Mouse (Mus musculus): ENCODE data around the gene Hinfp. TPM values are rescaled to one million over a fixed set of nuclear protein-coding genes. Genes with fewer than 3 reads are reported as not detected.
"Not testable (repeated sequence)": the region's sequence is repeated elsewhere in the genome, so short reads cannot be mapped to it uniquely, and the experiment has no call there.

Gene Hinfp
- total and polyA plus RNA-seq, 3 experiments: 6.9 to 12.6 (median 10.2) TPM

GRCm38 (mm10) chr9:44327926-44328325 is 22.5 kb upstream of the Hinfp start:
- intact Hi-C loops (cut with DNase I): loop anchor here (2.0 kb wide), 1 partner anchor 23 kb away; the partner anchor contains the start of gene Hinfp
- WGBS: 81% methylated on average over 5 of the region's 5 CpGs
- peaks cover 3% of the 10 kb centered on the region for H3K4me1 ChIP-seq (ENCODE audit: control insufficient read depth, insufficient read depth, low read length)
- H3K27me3 ChIP-seq (ENCODE audit: control insufficient read depth, insufficient read depth, low read length): no peaks in the 10 kb centered on the region
- no peaks in the 10 kb centered on the region for H3K79me2 ChIP-seq (replicated peaks; ENCODE audit: control insufficient read depth, insufficient read depth, low read length)
- H3K9ac ChIP-seq (ENCODE audit: low read depth, low read length): peak overlapping the region; percentile 88; the same call in 1 of the 2 replicates
- H3K36me3 ChIP-seq (ENCODE audit: control insufficient read depth, insufficient read depth, low read length): no peaks in the 10 kb centered on the region
- TF ChIP-seq CTCF (IDR thresholded peaks at IDR 0.05) (no peak), POLR2A (IDR thresholded peaks at IDR 0.05; ENCODE audit: insufficient read depth, low read depth, low read length) (no peak), EP300 (IDR thresholded peaks at IDR 0.05; ENCODE audit: insufficient read depth, low read depth, low read length) (no peak)
- H3K27ac ChIP-seq: peak overlapping the region; percentile 95
- H3K4me3 ChIP-seq: peak overlapping the region; percentile 86
- no peak for DNase-seq

GRCm38 (mm10) chr9:44327064-44327711 is 21.7 kb upstream of the Hinfp start:
- 1% methylated on average over 22 of the region's 22 CpGs for WGBS
- H3K4me3 ChIP-seq: peak overlapping the region; percentile 86
- intact Hi-C loops (cut with DNase I): loop anchor here (2.0 kb wide), 1 partner anchor 22 kb away; the partner anchor contains the start of gene Hinfp
- DNase-seq: peak; percentile 66 to 72
- TF ChIP-seq CTCF (IDR thresholded peaks at IDR 0.05) (no peak), EP300 (IDR thresholded peaks at IDR 0.05; ENCODE audit: insufficient read depth, low read depth, low read length) (0 out of 2 replicates have a peak, but pooled peaks have one; percentile 27), POLR2A (IDR thresholded peaks at IDR 0.05; ENCODE audit: insufficient read depth, low read depth, low read length) (0 out of 2 replicates have a peak, but pooled peaks have one; percentile 39)
- peak overlapping the region; percentile 88 for H3K9ac ChIP-seq (ENCODE audit: low read depth, low read length)
- H3K79me2 ChIP-seq (replicated peaks; ENCODE audit: control insufficient read depth, insufficient read depth, low read length): no peaks in the 10 kb centered on the region
- peaks cover 3% of the 10 kb centered on the region for H3K4me1 ChIP-seq (ENCODE audit: control insufficient read depth, insufficient read depth, low read length)
- no peaks in the 10 kb centered on the region for H3K27me3 ChIP-seq (ENCODE audit: control insufficient read depth, insufficient read depth, low read length)
- H3K36me3 ChIP-seq (ENCODE audit: control insufficient read depth, insufficient read depth, low read length): no peaks in the 10 kb centered on the region
- peak overlapping the region; percentile 95 for H3K27ac ChIP-seq

- TF ChIP-seq POLR2A (IDR thresholded peaks at IDR 0.05; ENCODE audit: insufficient read depth, low read depth, low read length): peak; percentile 79
- TF ChIP-seq CTCF (IDR thresholded peaks at IDR 0.05): no peak
- 0 out of 2 replicates have a peak, but pooled peaks have one; percentile 50 for TF ChIP-seq EP300 (IDR thresholded peaks at IDR 0.05; ENCODE audit: insufficient read depth, low read depth, low read length)
- peak overlapping the region; percentile 88 for H3K9ac ChIP-seq (ENCODE audit: low read depth, low read length)
- peak overlapping the region; percentile 95 for H3K27ac ChIP-seq
- peaks cover 3% of the 10 kb centered on the region for H3K4me1 ChIP-seq (ENCODE audit: control insufficient read depth, insufficient read depth, low read length)
- H3K27me3 ChIP-seq (ENCODE audit: control insufficient read depth, insufficient read depth, low read length): no peaks in the 10 kb centered on the region
- intact Hi-C loops (cut with DNase I): loop anchor here (2.0 kb wide), 1 partner anchor 22 kb away; the partner anchor contains the start of gene Hinfp
- no peaks in the 10 kb centered on the region for H3K79me2 ChIP-seq (replicated peaks; ENCODE audit: control insufficient read depth, insufficient read depth, low read length)
- H3K36me3 ChIP-seq (ENCODE audit: control insufficient read depth, insufficient read depth, low read length): no peaks in the 10 kb centered on the region
- under 1% methylated on average over 38 of the region's 38 CpGs for WGBS
- peak; percentile 82 to 90 for DNase-seq
- peak overlapping the region; percentile 86 for H3K4me3 ChIP-seq
Measured at GRCm38 (mm10) chr9:44326371-44327063, 21.0 kb upstream of the Hinfp start.

GRCm38 (mm10) chr9:44325768-44326370 is 20.4 kb upstream of the Hinfp start, which contains the start of gene Dpagt1:
Dpagt1 (plus strand) TSS chr9:44326019.
- Histone ChIP-seq H3K4me3 (peak within 1 kb of the TSS; percentile 86), H3K4me1 (ENCODE audit: control insufficient read depth, insufficient read depth, low read length) (peaks cover 4% of the 10 kb centered on the region), H3K9ac (ENCODE audit: low read depth, low read length) (peak within 1 kb of the TSS; percentile 88), H3K79me2 (replicated peaks; ENCODE audit: control insufficient read depth, insufficient read depth, low read length) (no peaks in the 10 kb centered on the region), H3K36me3 (ENCODE audit: control insufficient read depth, insufficient read depth, low read length) (no peaks in the 10 kb centered on the region), H3K27ac (peak within 1 kb of the TSS; percentile 95), H3K27me3 (ENCODE audit: control insufficient read depth, insufficient read depth, low read length) (no peaks in the 10 kb centered on the region)
- intact Hi-C loops (cut with DNase I): loop anchor here (2.0 kb wide), 1 partner anchor 21 kb away; the partner anchor contains the start of gene Hinfp
- TF ChIP-seq EP300 (IDR thresholded peaks at IDR 0.05; ENCODE audit: insufficient read depth, low read depth, low read length) (no peak), POLR2A (IDR thresholded peaks at IDR 0.05; ENCODE audit: insufficient read depth, low read depth, low read length) (no peak), CTCF (IDR thresholded peaks at IDR 0.05) (no peak)
- WGBS: 2% methylated on average over 12 of the region's 12 CpGs
- no peak for DNase-seq

GRCm38 (mm10) chr9:44325032-44325767 is 19.7 kb upstream of the Hinfp start:
- H3K79me2 ChIP-seq (replicated peaks; ENCODE audit: control insufficient read depth, insufficient read depth, low read length); H3K4me3 ChIP-seq; DNase-seq; H3K27me3 ChIP-seq (ENCODE audit: control insufficient read depth, insufficient read depth, low read length); intact Hi-C loops (cut with DNase I); H3K4me1 ChIP-seq (ENCODE audit: control insufficient read depth, insufficient read depth, low read length); H3K9ac ChIP-seq (ENCODE audit: low read depth, low read length); H3K36me3 ChIP-seq (ENCODE audit: control insufficient read depth, insufficient read depth, low read length): not testable (repeated sequence)
- peak overlapping the region; percentile 95 for H3K27ac ChIP-seq
- 59% methylated on average over 7 of the region's 8 CpGs for WGBS
